Mouse (Mus musculus): ENCODE data around the gene Ccm2l.

Ccm2l gene

GRCm38 (mm10) chr2:153107046-153107766 is 41.5 kb downstream of the Ccm2l start:
- DNase-seq, result no peak

GRCm38 (mm10) chr2:153107802-153108201 is 42.0 kb downstream of the Ccm2l start:
- DNase-seq, result no peak

- no peak for DNase-seq
These were observed 42.8 kb downstream of the Ccm2l start, which contains the start of gene Hck for GRCm38 (mm10) chr2:153108313-153109264. Gene Hck (plus strand): TSS chr2:153108468.

GRCm38 (mm10) chr2:153109596-153109995 is 43.8 kb downstream of the Ccm2l start:
- no peak for DNase-seq

GRCm38 (mm10) chr2:153111298-153111697 is 45.5 kb downstream of the Ccm2l start:
- no peak for DNase-seq

- no peak for DNase-seq
These were observed 49.9 kb downstream of the Ccm2l start for GRCm38 (mm10) chr2:153115679-153116081.

GRCm38 (mm10) chr2:153117051-153117486 is 51.3 kb downstream of the Ccm2l start:
- no peak for DNase-seq

- DNase-seq, result no peak
These were observed 53.7 kb downstream of the Ccm2l start for GRCm38 (mm10) chr2:153119488-153119887.

- DNase-seq, result no peak
These were observed 54.4 kb downstream of the Ccm2l start for GRCm38 (mm10) chr2:153120126-153120525.

- no peak for DNase-seq
These were observed 56.3 kb downstream of the Ccm2l start for GRCm38 (mm10) chr2:153121821-153122615.

GRCm38 (mm10) chr2:153122701-153123100 is 56.9 kb downstream of the Ccm2l start:
- no peak for DNase-seq

GRCm38 (mm10) chr2:153125875-153126274 is 60.1 kb downstream of the Ccm2l start:
- DNase-seq, result no peak

GRCm38 (mm10) chr2:153131019-153131418 is 65.3 kb downstream of the Ccm2l start:
- no peak for DNase-seq
